Comparison of ENCODE assay signal across 23 mouse cellular contexts in genomic region chr19:34444785-34445184, GRCm38 (mm10). TPM values are rescaled to one million over a fixed set of nuclear protein-coding genes. Genes with fewer than 3 reads are reported as not detected.
A peak's percentile ranks its signal among the peaks of the same experiment; 100 is the strongest.
DNase-seq lines count a peak whose midpoint lies in the region; ATAC-seq and TF ChIP-seq lines count a peak whose summit lies in the region.
"Had no signal": no experiment of that assay in that cellular context is flagged by ENCODE, and none has a peak within 500 bp of the region (broad histone marks: within the 10 kb centered on the region; RNA-seq: fewer than 3 reads in every experiment).

No protein-coding gene starts in this region.

- DNase-seq in lung, embryonic 14.5 days: no peak
- no peak for DNase-seq in lung, postnatal 10 days
- peak; percentile 79 for DNase-seq in adipocyte (ENCODE audit: low spot score)
- DNase-seq in cerebellum, adult 11-12 months: no peak
- no peak for DNase-seq in ovary, postnatal 14 days (ENCODE audit: low spot score)
- DNase-seq: B cell, adult 2 months; cerebellum, postnatal 14 days; gastrocnemius, postnatal 36 days; heart, postnatal 14 days; left cerebral cortex, postnatal 4 days; retina, postnatal 1 day; thymus, adult 2 months had no signal

- H3K4me1 ChIP-seq in heart, embryonic 13.5 days: peaks cover 33% of the 10 kb centered on the region
- H3K4me1 ChIP-seq in heart, embryonic 12.5 days (replicated peaks): peaks cover 10% of the 10 kb centered on the region
- peaks cover 7% of the 10 kb centered on the region for H3K4me1 ChIP-seq in lung, embryonic 14.5 days (ENCODE audit: insufficient read depth)
- H3K4me1 ChIP-seq: forebrain, embryonic 15.5 days; hindbrain, embryonic 15.5 days; midbrain, embryonic 12.5 days; neural tube, embryonic 15.5 days had no signal

- H3K27me3 ChIP-seq in heart, embryonic 13.5 days (replicated peaks): no peaks in the 10 kb centered on the region
- no peaks in the 10 kb centered on the region for H3K27me3 ChIP-seq in heart, embryonic 12.5 days (replicated peaks)
- H3K27me3 ChIP-seq in lung, embryonic 14.5 days (ENCODE audit: insufficient read depth, low read length): no peaks in the 10 kb centered on the region
- H3K27me3 ChIP-seq: forebrain, embryonic 15.5 days; hindbrain, embryonic 15.5 days; midbrain, embryonic 12.5 days; neural tube, embryonic 15.5 days had no signal

- 68% methylated on average over 3 of the region's 3 CpGs for WGBS in heart, embryonic 13.5 days
- WGBS in heart, embryonic 12.5 days: 77% methylated on average over 3 of the region's 3 CpGs
- 56% methylated on average over 3 of the region's 3 CpGs for WGBS in lung, embryonic 14.5 days
- WGBS in macrophage (ENCODE audit: missing documents): 8% methylated on average over 3 of the region's 3 CpGs

- no peak overlapping the region for H3K4me3 ChIP-seq in heart, embryonic 13.5 days
- no peak overlapping the region for H3K4me3 ChIP-seq in heart, embryonic 12.5 days
- H3K4me3 ChIP-seq in lung, embryonic 14.5 days (ENCODE audit: low read depth, low read length): no peak overlapping the region
- H3K4me3 ChIP-seq in macrophage (ENCODE audit: inconsistent target): peak overlapping the region; percentile 17; the same call in 1 of the 2 replicates
- H3K4me3 ChIP-seq: erythroblast, embryonic 14.5 days; forebrain, embryonic 15.5 days; hindbrain, embryonic 15.5 days; layer of hippocampus, adult 2 months; midbrain, embryonic 12.5 days; neural tube, embryonic 15.5 days had no signal

- no peak overlapping the region for H3K9ac ChIP-seq in heart, embryonic 13.5 days
- no peak overlapping the region for H3K9ac ChIP-seq in heart, embryonic 12.5 days
- H3K9ac ChIP-seq in lung, embryonic 14.5 days: no peak overlapping the region
- H3K9ac ChIP-seq: forebrain, embryonic 15.5 days; hindbrain, embryonic 15.5 days; midbrain, embryonic 12.5 days; neural tube, embryonic 15.5 days had no signal

- H3K9me3 ChIP-seq in heart, embryonic 13.5 days: no peaks in the 10 kb centered on the region
- no peaks in the 10 kb centered on the region for H3K9me3 ChIP-seq in heart, embryonic 12.5 days (replicated peaks)
- no peaks in the 10 kb centered on the region for H3K9me3 ChIP-seq in lung, embryonic 14.5 days (ENCODE audit: low read depth, low read length)
- H3K9me3 ChIP-seq: forebrain, embryonic 15.5 days; hindbrain, embryonic 15.5 days; midbrain, embryonic 12.5 days; neural tube, embryonic 15.5 days had no signal

- H3K79me2 ChIP-seq in macrophage (ENCODE audit: inconsistent target): no peaks in the 10 kb centered on the region

- no peak overlapping the region for H3K4me2 ChIP-seq in heart, embryonic 13.5 days
- no peak overlapping the region for H3K4me2 ChIP-seq in heart, embryonic 12.5 days
- H3K4me2 ChIP-seq in lung, embryonic 14.5 days: no peak overlapping the region
- H3K4me2 ChIP-seq: forebrain, embryonic 15.5 days; hindbrain, embryonic 15.5 days; midbrain, embryonic 12.5 days; neural tube, embryonic 15.5 days had no signal

- no peak for TF ChIP-seq CTCF in lung, embryonic 14.5 days (IDR thresholded peaks at IDR 0.05; ENCODE audit: low read depth)

- peak overlapping the region; percentile 44 for H3K27ac ChIP-seq in heart, embryonic 13.5 days (replicated peaks)
- H3K27ac ChIP-seq in heart, embryonic 12.5 days (ENCODE audit: poor library complexity, severe bottlenecking): no peak overlapping the region
- H3K27ac ChIP-seq in lung, embryonic 14.5 days (ENCODE audit: low read depth): peak overlapping the region; percentile 77
- peak overlapping the region; percentile 59 for H3K27ac ChIP-seq in macrophage
- H3K27ac ChIP-seq: forebrain, embryonic 15.5 days; hindbrain, embryonic 15.5 days; layer of hippocampus, adult 2 months; midbrain, embryonic 12.5 days; neural tube, embryonic 15.5 days had no signal

- no peak for ATAC-seq in heart, embryonic 13.5 days (ENCODE audit: extremely low read depth, insufficient number of reproducible peaks, low FRiP score, low TSS enrichment)
- no peak for ATAC-seq in heart, embryonic 12.5 days (ENCODE audit: insufficient number of reproducible peaks, low FRiP score)
- no peak for ATAC-seq in lung, embryonic 14.5 days (ENCODE audit: insufficient read depth)
- ATAC-seq: forebrain, embryonic 15.5 days; intestine, embryonic 16.5 days had no signal

- H3K36me3 ChIP-seq in heart, embryonic 13.5 days: no peaks in the 10 kb centered on the region
- no peaks in the 10 kb centered on the region for H3K36me3 ChIP-seq in heart, embryonic 12.5 days
- H3K36me3 ChIP-seq in lung, embryonic 14.5 days (ENCODE audit: insufficient read depth): no peaks in the 10 kb centered on the region
- no peaks in the 10 kb centered on the region for H3K36me3 ChIP-seq in macrophage (ENCODE audit: inconsistent target)
- H3K36me3 ChIP-seq: forebrain, embryonic 15.5 days; hindbrain, embryonic 15.5 days; midbrain, embryonic 12.5 days; neural tube, embryonic 15.5 days had no signal

RNA-seq across cellular contexts. Expression of gene Ch25h, which starts 30.2 kb away (rescaled TPM):
- polyA plus RNA-seq in heart, embryonic 13.5 days (2015; fragmentation: Nextera tagmentation; extraction: Ambion mirVana): 5.1 and 5.7 TPM in 2 replicates
- 3.3 and 4.6 TPM in 2 replicates for polyA plus RNA-seq in heart, embryonic 12.5 days (2016; fragmentation: Nextera tagmentation; extraction: Ambion mirVana)
- polyA plus RNA-seq in lung, embryonic 14.5 days (2014; fragmentation: Nextera tagmentation; extraction: Ambion mirVana): 0.14 and 0.43 TPM in 2 replicates
- 1 to 10 TPM in 8 of 26 experiments, under 1 TPM in 6, not detected in 12; 0.45 to 4.8 (median 1.3) TPM for total RNA-seq in macrophage (2018; cell fraction: chromatin; rRNA removed)
- total RNA-seq in macrophage (2018; cell fraction: cytosol; rRNA removed): 1 to 10 TPM in 11 of 26 experiments, under 1 TPM in 15; 0.13 to 9.9 (median 0.72) TPM
- 10 to 100 TPM in 8 of 26 experiments, 1 to 10 TPM in 13, under 1 TPM in 4, not detected in 1; 0.64 to 16.9 (median 5.9) TPM for total RNA-seq in macrophage (2018; cell fraction: nucleus; rRNA removed)
- 1.2 to 3.1 TPM in 2 of 3 replicates, not detected in the other for polyA plus RNA-seq in macrophage (2018)
- total RNA-seq: adrenal gland, postnatal 4 days; gastrocnemius, postnatal 36 days had no signal
- polyA plus RNA-seq: erythroblast, embryonic 14.5 days had no signal
